Mouse (Mus musculus): ENCODE results near the gene Washc1. TPM values are rescaled to one million over a fixed set of nuclear protein-coding genes. Genes with fewer than 3 reads are reported as not detected.
"Not testable (repeated sequence)": the region's sequence is repeated elsewhere in the genome, so short reads cannot be mapped to it uniquely, and the experiment has no call there.

Gene Washc1
- polyA plus RNA-seq, 1 experiment from 2014 or later = 37.4 TPM

DNA sequence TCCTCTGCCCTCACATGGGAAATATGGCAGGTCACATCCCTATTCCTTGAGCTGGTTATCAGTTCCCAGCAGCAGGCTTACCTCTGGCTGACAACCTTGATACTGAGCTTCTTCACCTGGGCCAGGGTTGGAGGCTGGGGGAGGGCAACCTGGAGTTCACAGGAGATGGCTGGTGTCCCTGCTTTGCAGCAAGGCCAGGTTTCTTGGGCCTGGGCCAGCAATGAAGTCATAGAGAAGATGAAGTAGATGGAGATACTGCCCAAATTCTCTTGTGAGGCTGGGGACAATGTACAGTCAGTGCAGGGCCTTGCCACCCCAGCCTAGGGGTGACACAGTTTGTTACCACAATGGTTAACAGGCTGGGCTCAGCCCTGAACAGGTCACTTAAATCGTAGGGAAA, 9.4 kb downstream of the Washc1 start:
- H3K27ac ChIP-seq = no peak overlapping the region
- H3K27me3 ChIP-seq = no peaks in the 10 kb centered on the region
- no peak overlapping the region for H3K9ac ChIP-seq
- H3K4me2 ChIP-seq = no peak overlapping the region
- no peaks in the 10 kb centered on the region for H3K9me3 ChIP-seq (replicated peaks)
- 85% methylated on average over 1 of the region's 1 CpGs for WGBS
- peaks cover 18% of the 10 kb centered on the region for H3K4me1 ChIP-seq
- peaks cover 51% of the 10 kb centered on the region for H3K36me3 ChIP-seq (ENCODE audit: poor library complexity, severe bottlenecking)
- H3K4me3 ChIP-seq = no peak overlapping the region
- ATAC-seq = no peak

DNA sequence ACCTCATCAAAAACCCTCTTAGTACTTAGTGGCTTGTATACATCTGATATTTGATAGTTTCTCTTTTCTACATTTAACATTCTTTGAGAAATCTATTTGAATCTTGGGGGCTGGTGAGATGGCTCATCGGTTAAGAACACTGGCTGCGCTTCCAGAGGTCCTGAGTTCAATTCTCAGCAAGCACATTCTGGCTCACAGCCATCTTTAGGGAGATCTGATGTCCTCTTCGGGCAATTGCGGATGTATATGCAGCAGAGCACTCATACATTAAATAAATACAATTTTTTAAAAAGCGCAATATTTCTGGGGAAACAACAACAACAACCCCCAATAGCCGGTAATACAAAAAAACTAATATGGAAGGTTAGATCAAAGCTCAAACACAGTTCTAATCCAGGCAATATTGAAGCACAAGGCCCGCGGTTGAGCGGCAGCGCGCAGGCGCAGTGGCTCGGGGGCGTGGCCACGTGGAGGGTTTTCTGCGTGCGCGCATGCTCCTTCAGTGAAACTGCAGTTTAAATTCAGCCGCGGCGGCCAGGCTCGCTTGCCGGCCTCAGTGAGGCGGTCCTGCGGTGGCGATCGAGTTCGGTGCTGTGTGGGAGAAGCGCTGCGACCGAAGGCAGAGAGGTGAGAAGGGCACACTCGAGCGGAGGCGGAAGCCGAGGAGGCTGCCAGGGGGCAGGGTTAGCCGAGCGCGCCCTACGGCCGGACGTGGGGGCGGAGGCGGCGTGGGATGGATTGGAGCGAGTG, 11.9 kb downstream of the Washc1 start, which contains the start of gene Ddx11:
TSS of gene Ddx11 (plus strand) at position 455 of the 750 bp plus-strand sequence.
- no peaks in the 10 kb centered on the region for H3K9me3 ChIP-seq (replicated peaks)
- peak within 1 kb of the TSS; percentile 83 for H3K4me3 ChIP-seq
- peaks cover 18% of the 10 kb centered on the region for H3K4me1 ChIP-seq
- peak within 1 kb of the TSS; percentile 81 for H3K9ac ChIP-seq
- H3K27ac ChIP-seq = peak within 1 kb of the TSS; percentile 52; the same call in 1 of the 2 replicates
- peaks cover 45% of the 10 kb centered on the region for H3K36me3 ChIP-seq (ENCODE audit: poor library complexity, severe bottlenecking)
- H3K4me2 ChIP-seq = peak within 1 kb of the TSS; percentile 60
- no peaks in the 10 kb centered on the region for H3K27me3 ChIP-seq
- WGBS = 5% methylated on average over 45 of the region's 45 CpGs
- ATAC-seq = peak; percentile 87

DNA sequence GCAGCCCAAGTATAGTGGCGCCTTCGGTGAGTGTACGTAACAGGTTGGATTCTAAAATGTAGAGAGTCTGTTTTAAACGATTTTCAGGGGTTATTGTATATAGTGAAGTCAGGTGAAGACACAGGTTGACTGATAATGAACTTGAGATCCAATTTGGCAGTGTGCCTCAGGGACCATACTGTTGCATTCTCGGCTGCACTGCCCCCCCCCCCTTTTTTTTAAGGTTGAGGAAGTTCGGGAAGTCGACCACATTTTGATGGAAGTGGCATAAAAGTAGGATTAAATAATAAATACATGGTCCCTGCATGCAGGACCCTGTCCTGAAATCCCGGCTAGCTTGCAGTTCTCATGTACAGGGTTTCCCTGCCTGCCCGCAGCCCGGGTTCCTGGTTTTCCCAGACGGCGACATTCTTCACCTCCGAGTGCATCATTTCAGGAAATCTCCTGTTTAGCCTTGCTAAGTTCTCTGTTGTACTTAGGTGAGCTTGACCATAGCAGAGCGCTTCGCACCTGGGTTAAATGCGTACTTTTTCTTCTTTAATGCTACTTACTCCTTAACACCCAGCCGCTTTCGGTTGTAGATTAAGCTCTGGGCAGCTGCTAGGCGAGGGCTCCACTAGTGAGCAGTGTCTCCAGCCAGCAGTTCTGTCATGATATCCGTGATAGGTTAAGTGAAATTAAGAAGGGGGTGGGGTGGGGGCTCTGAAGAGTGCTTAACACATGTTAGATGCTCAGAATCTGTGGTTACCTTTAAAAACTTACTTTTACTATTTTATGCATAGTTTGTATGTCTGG, 12.7 kb downstream of the Washc1 start:
- Histone ChIP-seq H3K4me1 (peaks cover 18% of the 10 kb centered on the region), H3K36me3 (ENCODE audit: poor library complexity, severe bottlenecking) (peaks cover 40% of the 10 kb centered on the region), H3K9ac (peak overlapping the region; percentile 81), H3K9me3 (replicated peaks) (no peaks in the 10 kb centered on the region), H3K27me3 (no peaks in the 10 kb centered on the region), H3K4me2 (peak overlapping the region; percentile 60), H3K4me3 (peak overlapping the region; percentile 83), H3K27ac (no peak overlapping the region; the same call in 1 of the 2 replicates)
- peak; percentile 17 for ATAC-seq
- WGBS = 2% methylated on average over 20 of the region's 20 CpGs

DNA sequence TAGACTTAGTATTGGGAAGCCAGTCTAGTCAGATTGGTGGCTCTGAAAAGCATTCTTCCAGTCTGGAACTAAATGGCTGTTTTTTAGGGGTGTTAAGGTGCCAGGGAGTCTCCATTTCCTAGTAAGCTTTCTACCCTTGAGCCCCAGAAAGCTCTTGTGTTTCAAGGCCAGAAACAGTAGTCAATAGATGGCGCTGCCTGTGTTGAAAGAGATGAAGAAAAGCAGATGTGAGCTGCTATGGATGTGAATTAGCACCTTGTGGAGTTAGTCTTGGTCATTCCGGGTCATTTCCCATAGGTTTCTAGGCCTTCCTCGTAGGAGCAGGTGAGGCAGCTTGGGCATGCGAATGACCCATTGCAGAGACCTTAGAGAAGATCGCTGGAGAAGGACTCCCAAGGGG, 13.9 kb downstream of the Washc1 start:
- WGBS = 77% methylated on average over 5 of the region's 5 CpGs
- H3K9ac ChIP-seq = no peak overlapping the region; the same call in none of the 2 replicates
- H3K4me1 ChIP-seq = peaks cover 18% of the 10 kb centered on the region
- H3K4me2 ChIP-seq = peak overlapping the region; percentile 60
- ATAC-seq = no peak
- peaks cover 31% of the 10 kb centered on the region for H3K36me3 ChIP-seq (ENCODE audit: poor library complexity, severe bottlenecking)
- H3K4me3 ChIP-seq = no peak overlapping the region
- H3K9me3 ChIP-seq (replicated peaks) = no peaks in the 10 kb centered on the region
- no peaks in the 10 kb centered on the region for H3K27me3 ChIP-seq
- no peak overlapping the region for H3K27ac ChIP-seq

DNA sequence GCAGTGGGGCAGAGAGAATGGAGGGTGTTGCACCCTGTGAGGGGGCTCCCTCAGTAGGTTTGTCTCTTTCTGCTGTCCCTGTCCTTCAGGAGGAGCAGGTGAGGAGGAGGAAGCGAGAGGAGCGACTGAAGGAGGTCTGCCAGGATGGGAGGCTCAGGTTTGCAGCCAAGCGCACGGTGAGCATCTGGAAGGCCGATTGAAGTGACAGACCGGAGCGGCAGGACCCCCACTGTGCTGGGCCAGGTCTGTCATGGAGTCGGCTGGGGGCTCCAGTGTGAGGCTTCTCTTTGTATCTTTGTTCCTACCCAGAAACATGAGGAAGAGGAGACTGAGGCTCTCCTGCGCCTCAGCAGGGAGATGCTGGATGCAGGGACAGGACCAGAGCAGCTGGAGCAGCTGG, 19.0 kb downstream of the Washc1 start:
- H3K36me3 ChIP-seq (ENCODE audit: poor library complexity, severe bottlenecking) = peaks cover 71% of the 10 kb centered on the region

DNA sequence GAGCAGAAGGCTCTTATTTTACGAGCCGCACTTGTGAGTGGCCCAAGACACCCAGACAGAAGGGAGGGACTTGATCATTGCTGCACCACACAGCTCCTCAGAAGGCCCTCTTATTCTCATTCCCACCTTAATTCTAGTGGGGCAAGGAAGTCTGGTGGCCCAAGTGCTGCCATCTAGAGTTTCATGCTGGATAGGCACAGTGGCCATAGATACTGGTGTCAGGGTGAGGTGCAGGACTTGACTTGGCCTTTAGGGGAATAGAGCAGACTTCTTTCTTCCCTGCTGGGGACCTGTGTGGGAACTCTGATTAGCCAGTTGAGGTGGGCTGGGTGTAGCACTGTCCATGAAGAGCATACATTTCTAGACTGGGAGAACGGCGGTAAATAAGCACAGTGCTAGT, 19.9 kb downstream of the Washc1 start:
- Histone ChIP-seq H3K9ac (no peak overlapping the region), H3K9me3 (replicated peaks) (no peaks in the 10 kb centered on the region), H3K27me3 (no peaks in the 10 kb centered on the region), H3K4me3 (no peak overlapping the region), H3K36me3 (ENCODE audit: poor library complexity, severe bottlenecking) (peaks cover 78% of the 10 kb centered on the region), H3K27ac (no peak overlapping the region), H3K4me2 (no peak overlapping the region), H3K4me1 (no peaks in the 10 kb centered on the region)
- no peak for ATAC-seq
- 96% methylated on average over 4 of the region's 4 CpGs for WGBS

More for the DNA sequence above, 19.0 kb downstream of the Washc1 start:
- no peak overlapping the region for H3K4me3 ChIP-seq
- no peak overlapping the region for H3K9ac ChIP-seq
- 85% methylated on average over 9 of the region's 9 CpGs for WGBS
- H3K9me3 ChIP-seq (replicated peaks) = no peaks in the 10 kb centered on the region
- no peaks in the 10 kb centered on the region for H3K27me3 ChIP-seq
- no peak overlapping the region for H3K27ac ChIP-seq
- H3K4me2 ChIP-seq = no peak overlapping the region
- no peak for ATAC-seq
- H3K4me1 ChIP-seq = peaks cover 2% of the 10 kb centered on the region

DNA sequence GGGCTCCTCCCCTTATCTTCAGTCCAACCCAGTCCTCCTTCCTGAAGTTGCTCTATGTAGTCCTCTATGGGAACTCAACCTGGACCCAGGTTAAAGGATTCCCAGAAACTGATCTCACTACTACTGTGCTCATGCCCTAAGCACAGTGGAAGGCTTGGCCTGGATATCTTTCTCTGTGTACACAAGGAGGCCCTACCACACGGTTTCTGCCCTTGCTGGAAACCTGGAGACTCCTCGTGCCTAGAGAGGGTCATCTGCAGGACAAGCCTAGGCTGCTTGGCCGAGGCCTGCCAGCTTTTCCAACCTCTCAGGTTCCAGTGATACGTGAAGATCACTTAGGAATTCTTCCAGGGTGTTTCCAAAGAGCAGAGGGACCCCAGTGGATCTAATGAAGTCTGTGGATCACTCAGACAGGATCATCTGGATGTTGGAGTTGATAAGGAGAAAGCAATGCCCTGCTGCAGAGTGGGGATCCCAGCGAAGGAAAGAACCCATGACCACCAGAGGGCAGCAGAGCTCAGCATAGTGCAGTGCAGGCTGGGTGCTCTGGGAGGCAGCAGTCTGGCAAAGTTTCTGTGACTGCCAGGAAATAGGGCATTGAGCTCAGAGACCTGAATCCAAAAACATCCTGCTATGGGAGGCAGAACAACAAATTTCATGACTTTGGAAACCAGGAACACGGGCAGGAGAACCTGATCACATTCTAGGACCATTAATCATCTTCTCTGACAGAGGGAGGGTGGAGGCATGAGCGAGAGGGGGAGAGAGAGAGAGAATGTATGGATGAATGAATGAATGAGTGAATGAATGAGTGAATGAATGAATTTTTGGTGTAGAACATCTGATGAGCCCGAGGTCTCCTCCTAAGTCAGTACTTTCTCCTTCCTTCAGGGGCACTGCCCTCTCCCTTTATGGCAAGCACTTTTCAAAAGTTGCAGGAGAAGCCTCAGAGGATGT, 41.6 kb downstream of the Washc1 start:
- not testable (repeated sequence) for H3K4me1 ChIP-seq; H3K9me3 ChIP-seq (replicated peaks); H3K4me2 ChIP-seq; H3K9ac ChIP-seq; H3K4me3 ChIP-seq; H3K27me3 ChIP-seq; H3K27ac ChIP-seq
- ATAC-seq = peak; percentile 89
- peaks cover 43% of the 10 kb centered on the region for H3K36me3 ChIP-seq (ENCODE audit: poor library complexity, severe bottlenecking)
- WGBS = 80% methylated on average over 6 of the region's 8 CpGs

DNA sequence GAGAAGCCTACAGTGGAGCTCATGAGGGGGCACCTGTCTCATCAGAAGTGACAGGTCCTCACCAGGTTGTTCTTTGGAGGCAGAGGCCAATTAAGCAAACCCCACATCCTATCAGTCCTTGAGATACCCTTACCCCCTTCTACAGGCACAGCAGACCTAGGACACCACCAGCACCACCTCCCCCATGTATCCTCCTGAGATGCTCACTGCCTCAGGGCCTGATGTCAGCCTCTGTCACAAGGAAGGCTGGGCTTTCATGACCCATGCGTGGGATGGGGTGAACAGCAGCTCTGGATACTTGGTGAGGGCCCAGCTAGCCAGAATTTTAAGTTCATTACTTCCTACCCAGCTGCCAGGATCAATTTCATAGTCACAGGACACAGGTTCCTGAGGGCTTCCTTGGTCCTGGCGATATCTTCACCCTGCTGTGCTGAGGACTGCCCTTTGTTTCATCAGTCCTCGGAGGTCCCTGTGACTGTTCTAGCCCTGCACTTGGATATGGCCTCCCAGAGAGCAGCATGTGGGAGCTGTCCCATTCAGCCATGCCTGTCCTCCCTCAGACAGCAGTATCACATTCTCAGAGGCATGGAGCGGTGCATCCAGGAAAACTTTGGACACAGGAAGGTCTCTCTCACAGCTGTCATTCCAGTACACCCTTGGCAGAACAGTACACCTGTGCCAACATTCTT, 42.5 kb downstream of the Washc1 start:
- H3K27me3 ChIP-seq; H3K4me3 ChIP-seq; H3K9ac ChIP-seq; H3K9me3 ChIP-seq (replicated peaks); H3K27ac ChIP-seq; H3K4me2 ChIP-seq; ATAC-seq; H3K4me1 ChIP-seq: not testable (repeated sequence)
- H3K36me3 ChIP-seq (ENCODE audit: poor library complexity, severe bottlenecking) = peaks cover 34% of the 10 kb centered on the region
- WGBS = 93% methylated on average over 4 of the region's 4 CpGs

DNA sequence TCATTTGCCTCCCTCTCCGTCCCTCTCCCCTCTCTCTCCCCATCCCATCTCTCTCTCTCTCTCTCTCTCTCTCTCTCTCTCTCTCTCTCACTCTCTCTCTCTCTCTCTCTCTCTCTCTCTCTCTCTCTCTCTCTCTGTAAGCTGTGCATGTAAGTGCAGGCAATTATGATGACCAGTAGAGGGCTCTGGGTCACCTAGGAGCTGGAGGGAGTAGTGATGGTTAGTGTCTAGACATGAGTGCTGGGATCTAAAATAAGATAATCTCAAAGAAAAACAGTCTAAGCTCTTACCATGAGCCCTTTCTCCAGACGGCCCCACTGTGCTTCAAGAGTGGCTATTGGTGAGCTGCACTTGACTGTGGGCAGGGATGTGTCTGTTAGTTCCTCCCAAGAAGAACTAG, 43.5 kb downstream of the Washc1 start:
- ATAC-seq = no peak
- 71% methylated on average over 2 of the region's 2 CpGs for WGBS
- H3K27ac ChIP-seq = no peak overlapping the region
- no peak overlapping the region for H3K4me2 ChIP-seq
- no peaks in the 10 kb centered on the region for H3K9me3 ChIP-seq (replicated peaks)
- H3K36me3 ChIP-seq (ENCODE audit: poor library complexity, severe bottlenecking) = peaks cover 25% of the 10 kb centered on the region
- H3K27me3 ChIP-seq = no peaks in the 10 kb centered on the region
- H3K4me3 ChIP-seq = no peak overlapping the region
- H3K9ac ChIP-seq = no peak overlapping the region
- no peaks in the 10 kb centered on the region for H3K4me1 ChIP-seq

DNA sequence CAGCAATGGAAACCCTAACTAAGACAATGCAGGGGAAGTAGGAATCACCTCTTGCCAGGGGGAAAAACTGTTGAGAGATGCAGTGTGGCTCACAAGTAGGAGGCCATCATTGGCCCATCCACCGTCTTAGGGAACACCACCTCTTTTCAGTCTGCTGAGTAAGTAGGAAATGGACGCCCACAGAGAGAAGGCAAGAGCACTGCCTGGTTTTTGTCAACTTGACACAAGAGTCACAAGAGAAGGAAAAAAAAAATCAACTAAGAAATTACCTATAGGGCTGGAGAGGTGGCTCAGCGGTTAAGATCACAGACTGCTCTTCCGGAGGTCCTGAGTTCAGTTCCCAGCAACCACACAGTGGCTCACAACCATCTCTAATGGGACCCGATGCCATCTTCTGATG, 46.9 kb downstream of the Washc1 start:
- Histone ChIP-seq H3K4me2 (no peak overlapping the region), H3K9me3 (replicated peaks) (peaks cover 14% of the 10 kb centered on the region), H3K27ac (no peak overlapping the region), H3K36me3 (ENCODE audit: poor library complexity, severe bottlenecking) (no peaks in the 10 kb centered on the region), H3K9ac (no peak overlapping the region), H3K4me1 (no peaks in the 10 kb centered on the region), H3K4me3 (no peak overlapping the region), H3K27me3 (no peaks in the 10 kb centered on the region)
- WGBS = 91% methylated on average over 5 of the region's 5 CpGs
- ATAC-seq = no peak

DNA sequence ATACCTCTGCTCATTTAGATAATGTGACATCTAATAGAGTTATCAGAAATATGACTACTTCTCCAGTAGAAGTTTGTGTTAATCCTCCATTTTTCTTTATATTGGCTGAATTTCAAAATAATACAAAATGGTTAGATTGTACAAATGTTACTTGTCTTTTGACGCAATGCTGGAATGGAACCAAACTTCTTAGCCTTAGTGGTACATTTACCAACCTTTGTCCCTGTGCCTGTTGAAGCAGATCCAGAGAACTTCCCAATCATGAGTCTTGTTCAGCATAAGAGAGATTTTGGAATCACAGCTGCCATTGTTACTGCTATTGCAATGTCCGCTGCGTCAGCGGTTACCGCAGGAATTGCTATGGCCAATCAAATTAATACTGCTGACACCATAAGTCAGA, 55.8 kb downstream of the Washc1 start:
- not testable (repeated sequence) for ATAC-seq; H3K4me2 ChIP-seq; H3K27ac ChIP-seq; H3K36me3 ChIP-seq (ENCODE audit: poor library complexity, severe bottlenecking); H3K9ac ChIP-seq; H3K4me3 ChIP-seq; H3K27me3 ChIP-seq; H3K4me1 ChIP-seq
- WGBS = 97% methylated on average over 5 of the region's 5 CpGs
- peaks cover 15% of the 10 kb centered on the region for H3K9me3 ChIP-seq (replicated peaks)
